In the genomic region with DNA sequence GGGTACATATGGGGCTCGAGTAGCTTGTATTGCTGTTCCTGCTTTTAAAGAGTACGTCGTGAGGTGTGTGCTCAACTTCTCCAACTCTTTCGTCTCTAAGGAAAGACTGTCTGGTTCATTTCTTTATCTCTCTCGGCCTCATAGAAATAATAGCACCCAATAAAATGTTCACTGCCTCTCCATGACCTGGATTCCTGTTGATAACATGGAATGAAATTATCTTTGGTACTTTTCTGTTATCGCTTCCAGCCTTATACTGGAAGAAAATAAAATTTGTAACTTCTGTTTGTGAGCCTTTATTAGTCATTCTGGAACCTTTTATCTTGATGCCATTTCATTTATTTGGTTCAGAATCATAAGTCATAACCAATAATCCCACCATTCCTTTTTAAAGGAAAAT, we compare ENCODE assay signal across 28 mouse cellular contexts. TPM values are rescaled to one million over a fixed set of nuclear protein-coding genes. Genes with fewer than 3 reads are reported as not detected.
"Had no signal": no experiment of that assay in that cellular context is flagged by ENCODE, and none has a peak within 500 bp of the region (broad histone marks: within the 10 kb centered on the region; RNA-seq: fewer than 3 reads in every experiment).

No protein-coding gene starts in this region.

- DNase-seq: kidney, adult 18-20 months; kidney, adult 9 months; kidney, postnatal 14 days; kidney, postnatal 4 days; left cerebral cortex, postnatal 4 days; lung, adult 18-20 months; lung, postnatal 10 days; lung, postnatal 36 days; right cerebral cortex, adult 18-20 months; right cerebral cortex, postnatal 14 days; right cerebral cortex, postnatal 4 days; thymus, postnatal 36 days had no signal

- ATAC-seq: inflammation-experienced regulatory T-cells, adult 6 months; midbrain, embryonic 13.5 days had no signal

- H3K9me3 ChIP-seq: limb, embryonic 12.5 days; limb, embryonic 15.5 days; lung, embryonic 15.5 days; megakaryocyte, embryonic 14.5 days; midbrain, embryonic 10.5 days; midbrain, embryonic 13.5 days; neural tube, embryonic 12.5 days; neural tube, embryonic 15.5 days had no signal

- H3K4me1 ChIP-seq: limb, embryonic 12.5 days; limb, embryonic 15.5 days; lung, embryonic 15.5 days; neural tube, embryonic 12.5 days; neural tube, embryonic 15.5 days had no signal

- H3K36me3 ChIP-seq: lung, embryonic 15.5 days had no signal

- H3K4me2 ChIP-seq: limb, embryonic 12.5 days; limb, embryonic 15.5 days; lung, embryonic 15.5 days; midbrain, embryonic 13.5 days; neural tube, embryonic 12.5 days; neural tube, embryonic 15.5 days had no signal

- H3K27ac ChIP-seq: limb, embryonic 12.5 days; limb, embryonic 15.5 days; lung, embryonic 15.5 days; midbrain, embryonic 10.5 days; midbrain, embryonic 13.5 days; neural tube, embryonic 12.5 days; neural tube, embryonic 15.5 days; stomach, postnatal 0 days had no signal

- H3K27me3 ChIP-seq: limb, embryonic 12.5 days; limb, embryonic 15.5 days; lung, embryonic 15.5 days; megakaryocyte, embryonic 14.5 days; midbrain, embryonic 13.5 days; neural tube, embryonic 12.5 days; neural tube, embryonic 15.5 days had no signal

- H3K4me3 ChIP-seq: limb, embryonic 12.5 days; limb, embryonic 15.5 days; lung, embryonic 15.5 days; midbrain, embryonic 10.5 days; midbrain, embryonic 13.5 days; neural tube, embryonic 12.5 days; neural tube, embryonic 15.5 days had no signal

- H3K9ac ChIP-seq: limb, embryonic 12.5 days; limb, embryonic 15.5 days; lung, embryonic 15.5 days; midbrain, embryonic 13.5 days; neural tube, embryonic 12.5 days; neural tube, embryonic 15.5 days had no signal

RNA-seq across cellular contexts. Expression of a gene that starts 51.8 kb away (rescaled TPM):
- total RNA-seq: layer of hippocampus, adult 18-20 months; layer of hippocampus, postnatal 14 days; left cerebral cortex, adult 8-10 months; left cerebral cortex, postnatal 14 days; left cerebral cortex, postnatal 4 days; midbrain, postnatal 0 days had no signal
- polyA plus RNA-seq: inflammation-experienced regulatory T-cells, adult 6 months; limb, embryonic 12.5 days; limb, embryonic 15.5 days; midbrain, embryonic 10.5 days; neural tube, embryonic 12.5 days; stomach, embryonic 14.5 days had no signal
